Mouse (Mus musculus) forelimb bud, embryonic 11.5 days (tissue): Measurements from ENCODE around the gene Adcyap1r1.

Source experiments
- DNase-seq: peaks from one replicate; pipeline ENCODE4 v3.0.0-alpha.2; 2012; ENCODE audit warnings: low read depth, low spot score

Gene Adcyap1r1

GRCm38 (mm10) chr6:55448976-55449678 lies 2.7 kb upstream of the Adcyap1r1 start:
- DNase-seq: no peak

GRCm38 (mm10) chr6:55452381-55452780 lies 603 bp downstream of the Adcyap1r1 start:
- DNase-seq: no peak

- DNase-seq: no peak
These were observed 1.8 kb downstream of the Adcyap1r1 start for GRCm38 (mm10) chr6:55453548-55453947.

DNA sequence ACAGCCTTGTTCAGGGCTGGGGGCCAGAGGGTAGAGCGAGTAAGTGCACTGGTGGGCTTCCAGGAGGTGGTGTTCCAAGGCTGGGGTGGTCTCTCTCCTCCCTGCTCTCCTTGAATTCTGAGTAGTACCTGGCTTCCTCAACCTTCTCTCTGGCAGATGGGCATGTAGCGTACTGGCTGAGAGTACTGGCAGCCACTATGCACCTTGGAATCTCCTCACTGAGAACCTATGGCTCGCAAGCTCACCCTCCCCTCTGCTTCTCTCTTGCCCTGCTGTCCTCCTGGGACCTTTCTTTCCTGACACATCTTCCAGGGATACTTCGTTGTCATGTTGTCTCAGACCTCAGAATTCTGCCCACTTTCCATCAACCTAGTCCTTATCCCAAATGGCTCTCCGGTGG lies 3.9 kb downstream of the Adcyap1r1 start:
- DNase-seq: no peak

DNA sequence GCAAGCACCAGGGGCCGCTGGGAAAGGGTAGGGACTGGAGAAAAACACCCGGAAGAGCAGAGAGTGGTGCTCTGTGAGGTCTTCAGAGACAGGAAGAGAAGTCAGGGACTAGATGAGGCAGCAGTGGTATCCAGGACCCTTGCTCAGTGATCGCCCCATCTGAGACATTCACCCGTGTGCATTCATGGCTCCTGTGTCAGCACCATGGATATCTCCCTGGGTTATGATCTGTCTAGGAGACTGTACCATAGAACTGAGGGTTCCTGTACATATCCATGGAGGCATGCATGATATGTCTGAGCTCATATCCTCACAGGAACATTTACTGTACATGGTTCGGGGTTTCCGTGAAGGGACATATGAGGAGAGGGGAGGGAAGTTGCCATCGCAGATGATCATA lies 5.9 kb downstream of the Adcyap1r1 start:
- no peak for DNase-seq

GRCm38 (mm10) chr6:55458156-55458555 lies 6.4 kb downstream of the Adcyap1r1 start:
- no peak for DNase-seq

DNA sequence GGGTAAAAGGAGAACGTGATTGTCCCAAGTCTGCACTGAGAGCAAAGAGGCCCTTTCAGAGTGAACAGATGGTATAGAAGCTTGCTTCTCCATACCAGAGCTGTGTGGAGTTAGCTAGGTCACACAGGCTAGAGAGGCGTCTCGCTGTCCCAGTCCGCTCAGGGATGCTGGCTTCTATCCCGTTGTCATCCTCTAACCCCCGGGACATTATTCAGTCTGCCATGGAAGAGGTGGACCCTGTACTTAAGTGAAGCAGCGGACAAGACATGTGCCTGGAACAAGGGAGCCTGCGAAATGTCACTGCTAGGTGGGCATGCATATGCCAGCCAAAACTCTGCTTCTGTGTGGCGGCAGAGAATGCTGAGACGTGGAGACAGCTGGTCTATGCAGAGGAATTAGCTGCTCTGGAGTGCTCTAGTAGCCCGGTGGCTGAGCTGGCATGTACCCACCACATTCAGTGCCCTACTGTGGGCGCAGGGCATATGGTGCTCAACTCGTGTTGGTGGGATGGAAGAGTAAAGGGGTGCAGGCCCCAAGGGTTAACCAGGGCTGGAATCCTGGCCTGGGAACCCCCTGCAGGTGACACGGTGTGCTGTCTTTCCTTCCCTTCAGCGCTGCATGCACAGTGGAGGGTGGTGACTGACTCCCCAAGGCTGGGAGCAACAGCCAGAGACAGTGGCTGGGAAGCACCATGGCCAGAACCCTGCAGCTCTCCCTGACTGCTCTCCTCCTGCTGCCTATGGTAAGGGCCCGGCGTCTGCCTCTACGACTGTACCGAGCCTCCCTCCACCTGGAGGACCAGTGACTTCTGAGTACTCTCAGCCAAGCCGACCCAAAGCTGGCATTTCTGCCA lies 8.0 kb downstream of the Adcyap1r1 start:
- no peak for DNase-seq

DNA sequence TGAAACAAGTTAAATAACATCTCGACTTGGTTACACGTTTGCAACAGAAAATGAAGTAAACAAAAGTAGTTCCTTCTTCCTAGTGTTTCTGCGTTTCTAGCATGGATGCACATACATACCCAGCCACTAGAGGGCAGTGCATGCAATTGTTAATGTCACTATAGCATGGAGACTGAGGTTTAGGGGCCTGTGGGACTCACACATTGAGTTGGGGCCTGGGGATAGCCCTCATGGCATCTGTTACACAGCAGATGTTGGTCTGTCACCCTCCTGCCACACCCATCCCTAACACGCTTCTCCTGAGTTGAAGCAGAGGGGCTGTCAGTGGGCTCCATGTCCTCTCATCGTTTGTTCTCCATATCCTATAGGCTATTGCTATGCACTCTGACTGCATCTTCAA lies 9.4 kb downstream of the Adcyap1r1 start:
- DNase-seq: no peak

- DNase-seq: no peak
These were observed 9.9 kb downstream of the Adcyap1r1 start for GRCm38 (mm10) chr6:55461678-55462077.

GRCm38 (mm10) chr6:55462394-55462793 lies 10.6 kb downstream of the Adcyap1r1 start:
- DNase-seq: no peak

DNA sequence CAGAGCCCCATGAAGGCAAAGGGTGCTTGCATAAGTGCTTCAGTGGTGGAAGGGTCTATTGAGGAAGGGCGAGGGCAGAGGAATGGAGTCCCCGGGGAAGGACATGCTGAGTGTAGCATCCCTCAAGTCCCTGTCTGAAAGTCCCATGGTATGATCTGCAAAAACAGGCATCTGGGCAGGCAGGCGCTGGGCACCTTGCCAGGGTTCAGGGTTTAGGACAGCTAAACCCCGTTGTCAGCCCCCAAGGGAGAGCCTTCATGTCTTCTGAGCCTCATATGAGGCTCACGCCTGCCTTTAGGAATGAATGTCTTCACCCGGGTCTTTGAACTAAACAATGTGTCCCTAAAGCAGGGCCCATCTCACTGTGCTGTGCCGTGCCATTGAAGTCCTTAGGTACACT lies 12.2 kb downstream of the Adcyap1r1 start:
- no peak for DNase-seq

DNA sequence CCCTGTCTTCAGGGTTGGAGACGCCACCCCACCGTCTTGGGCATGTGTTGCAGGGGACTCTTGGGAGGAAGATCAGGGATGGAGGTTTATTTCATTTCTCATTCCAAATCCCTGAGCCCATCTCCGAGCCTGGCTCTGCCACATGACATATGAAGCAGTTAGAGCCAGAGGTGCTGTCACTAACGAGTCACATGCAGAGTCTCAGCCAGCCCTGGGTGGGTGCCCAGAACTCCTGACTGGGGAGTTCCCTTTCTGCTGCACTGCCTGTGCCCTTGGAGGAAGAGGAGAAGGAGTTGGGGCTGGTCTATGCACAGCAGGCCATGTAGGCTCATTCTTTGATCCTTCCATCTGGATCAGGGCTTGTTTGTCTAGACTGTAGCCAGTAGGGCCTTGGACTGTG lies 13.5 kb downstream of the Adcyap1r1 start:
- DNase-seq: no peak

DNA sequence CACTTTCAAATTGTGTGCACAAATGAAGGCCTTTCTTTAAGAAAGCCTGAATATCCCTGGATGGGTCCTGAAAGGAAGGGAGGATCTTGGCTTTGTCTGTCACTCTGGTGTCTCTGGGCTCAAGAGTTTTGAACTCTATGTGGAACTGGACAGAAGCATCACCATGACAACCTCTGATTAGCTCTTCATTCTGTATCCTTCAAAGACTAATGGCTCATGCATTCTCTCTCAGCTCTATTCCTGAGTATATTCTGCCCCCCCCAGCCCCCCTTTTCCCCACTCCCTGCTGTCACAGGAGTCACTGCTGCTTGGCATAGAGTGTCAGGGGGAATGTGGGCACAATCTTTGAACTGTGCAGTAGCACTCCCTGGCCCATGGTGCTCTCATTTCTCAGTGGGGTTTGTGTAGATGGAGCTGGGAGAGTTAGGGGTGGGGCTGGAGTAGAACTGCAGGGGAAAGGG lies 14.6 kb downstream of the Adcyap1r1 start:
- no peak for DNase-seq

DNA sequence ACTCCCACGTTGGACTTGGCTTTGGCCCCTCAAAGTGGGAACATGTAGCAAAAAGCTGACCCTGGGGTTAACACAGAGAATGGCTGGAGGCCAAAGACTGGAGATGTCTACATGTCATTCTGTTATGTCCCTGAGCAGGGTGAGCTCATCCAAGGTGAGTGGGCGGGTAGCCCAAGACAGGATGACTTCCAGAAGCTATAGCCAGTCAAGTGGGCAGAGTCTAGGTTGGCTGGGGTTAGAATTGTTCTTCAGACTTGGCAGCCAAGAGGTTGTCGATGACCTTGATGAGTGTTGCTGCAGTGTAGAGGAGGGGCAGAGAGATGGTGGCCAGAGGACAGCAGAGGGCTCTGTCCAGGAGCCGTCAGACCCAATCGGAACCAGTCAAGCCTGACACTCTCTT lies 18.9 kb downstream of the Adcyap1r1 start:
- DNase-seq: no peak

DNA sequence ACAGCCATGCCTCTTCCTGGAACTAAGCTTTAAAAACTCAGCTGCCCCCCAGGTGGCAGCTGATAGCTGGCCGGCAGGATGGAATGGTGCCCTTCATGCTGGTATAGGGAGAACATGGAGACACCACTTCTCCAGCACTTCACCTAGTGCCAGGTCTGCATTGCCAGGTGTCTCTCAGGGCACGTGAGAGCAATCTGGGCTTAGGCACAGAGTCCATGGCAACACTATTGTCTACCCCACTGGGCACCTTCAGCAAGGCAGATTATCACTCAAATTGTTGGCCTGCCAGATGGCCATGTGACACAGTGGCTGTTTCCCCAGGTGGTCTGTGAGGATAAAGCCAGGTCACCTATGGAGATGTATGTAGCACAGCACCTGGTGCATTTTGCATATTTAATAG lies 20.6 kb downstream of the Adcyap1r1 start:
- no peak for DNase-seq

DNA sequence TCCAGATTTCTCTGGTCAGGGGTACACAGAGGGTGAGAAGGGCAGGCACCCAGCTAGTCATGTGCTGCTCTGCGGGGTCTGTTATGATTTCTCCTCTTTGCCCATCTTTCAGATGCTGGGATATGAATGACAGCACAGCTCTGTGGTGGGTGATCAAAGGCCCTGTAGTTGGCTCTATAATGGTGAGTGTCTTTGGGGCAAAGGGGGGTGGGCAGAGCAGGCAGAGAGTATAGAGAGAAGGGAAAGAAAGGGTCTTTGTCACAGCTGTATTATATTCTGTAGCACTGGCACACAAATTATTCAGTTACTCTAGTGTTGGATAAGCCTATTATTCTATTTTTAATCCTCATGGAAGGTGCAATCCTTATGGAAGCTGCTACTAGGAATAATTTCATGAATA lies 29.2 kb downstream of the Adcyap1r1 start:
- DNase-seq: no peak

- no peak for DNase-seq
These were observed 30.7 kb downstream of the Adcyap1r1 start for GRCm38 (mm10) chr6:55482471-55482870.

DNA sequence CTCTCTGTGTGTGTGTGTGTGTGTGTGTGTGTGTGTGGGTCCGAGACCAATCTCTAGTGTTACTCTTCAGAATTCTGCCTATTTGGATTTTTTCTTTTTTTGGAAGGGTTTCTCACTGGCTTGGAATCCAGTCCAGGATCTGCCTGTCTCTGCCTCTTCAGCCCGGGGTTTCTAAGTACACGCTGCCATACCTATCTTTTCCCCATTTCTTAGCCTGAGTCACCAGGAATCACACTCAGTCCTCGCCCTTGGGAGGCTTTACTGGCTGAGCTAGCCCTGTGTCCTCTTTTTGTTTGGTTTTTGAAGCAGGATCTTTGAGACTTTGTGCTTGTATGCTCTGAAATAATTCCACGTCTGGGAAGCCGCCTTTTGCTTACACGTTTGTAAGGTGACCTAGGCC lies 31.6 kb downstream of the Adcyap1r1 start:
- no peak for DNase-seq

DNA sequence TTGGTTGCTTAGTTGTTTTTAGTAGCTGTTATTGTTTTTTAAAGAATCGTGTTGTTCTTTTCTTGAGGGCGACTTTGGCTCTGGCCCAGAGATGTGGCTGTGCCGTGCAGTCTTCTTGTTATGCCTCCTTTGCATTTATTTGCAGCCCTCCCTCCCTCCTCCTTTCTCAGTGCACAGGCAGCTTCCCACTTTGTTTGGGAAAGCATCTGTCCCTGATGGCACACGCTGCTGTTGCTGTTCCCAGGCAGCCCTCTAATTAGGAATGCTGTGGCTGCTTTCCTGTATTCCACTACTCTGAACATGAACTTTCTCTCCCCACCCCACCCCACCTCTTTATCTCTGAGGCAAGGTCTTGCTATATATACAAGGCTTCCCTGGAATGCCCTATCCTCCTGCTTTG lies 32.4 kb downstream of the Adcyap1r1 start:
- no peak for DNase-seq

- DNase-seq: no peak
These were observed 33.4 kb downstream of the Adcyap1r1 start for GRCm38 (mm10) chr6:55485216-55485615.

- DNase-seq: no peak
These were observed 35.9 kb downstream of the Adcyap1r1 start for GRCm38 (mm10) chr6:55487726-55488125.

DNA sequence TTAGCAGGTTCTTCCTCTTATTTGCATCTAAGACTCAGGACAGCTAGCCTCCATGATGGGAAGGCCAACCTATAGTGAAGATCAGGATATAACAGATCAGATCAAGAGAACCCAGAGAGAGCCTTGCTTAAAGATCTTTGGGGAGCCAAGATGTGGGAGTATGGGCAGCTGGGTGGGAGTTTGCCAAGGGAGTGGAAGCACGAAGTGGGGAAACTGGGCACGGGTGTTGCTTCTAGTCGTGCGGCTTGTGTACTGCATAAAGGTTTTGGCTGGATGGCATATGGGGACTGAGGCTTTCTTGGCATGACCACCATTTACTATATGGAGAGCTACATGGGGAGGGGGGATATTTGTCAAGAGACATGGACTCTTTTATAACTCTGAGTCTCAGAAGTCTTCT lies 44.4 kb downstream of the Adcyap1r1 start:
- no peak for DNase-seq

GRCm38 (mm10) chr6:55498753-55499152 lies 47.0 kb downstream of the Adcyap1r1 start:
- no peak for DNase-seq
